Mouse (Mus musculus): ENCODE measurements at regions not wholly inside any gene's neighbourhood (a gene's known extent, or its start where the extent isn't known, plus 50 kb on each side); places are given as distances from the start of the nearest gene placed in this dataset.
A peak's percentile ranks its signal among the peaks of the same experiment; 100 is the strongest.

DNA sequence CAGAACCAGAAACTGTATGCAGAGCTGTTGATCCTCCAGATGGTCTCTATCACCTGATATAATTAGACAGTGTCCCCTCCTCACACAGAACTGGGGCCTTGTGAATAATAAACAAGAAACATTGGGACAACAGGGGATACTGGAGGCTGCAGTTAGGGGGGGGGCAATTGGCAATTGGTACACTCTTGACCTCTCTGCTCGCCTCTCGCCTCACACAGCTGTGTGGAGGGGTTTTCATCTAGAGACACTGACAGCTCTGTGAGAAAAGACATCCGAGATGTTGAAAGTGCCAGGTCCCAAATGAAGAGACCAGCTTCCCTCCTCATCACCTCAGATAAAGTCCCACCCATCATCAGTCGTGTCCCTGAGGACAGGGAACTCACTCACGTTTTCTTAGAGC is 277.7 kb upstream of the Xylt1 start:
- no peak for DNase-seq (ENCODE audit: low read depth, low spot score)

DNA sequence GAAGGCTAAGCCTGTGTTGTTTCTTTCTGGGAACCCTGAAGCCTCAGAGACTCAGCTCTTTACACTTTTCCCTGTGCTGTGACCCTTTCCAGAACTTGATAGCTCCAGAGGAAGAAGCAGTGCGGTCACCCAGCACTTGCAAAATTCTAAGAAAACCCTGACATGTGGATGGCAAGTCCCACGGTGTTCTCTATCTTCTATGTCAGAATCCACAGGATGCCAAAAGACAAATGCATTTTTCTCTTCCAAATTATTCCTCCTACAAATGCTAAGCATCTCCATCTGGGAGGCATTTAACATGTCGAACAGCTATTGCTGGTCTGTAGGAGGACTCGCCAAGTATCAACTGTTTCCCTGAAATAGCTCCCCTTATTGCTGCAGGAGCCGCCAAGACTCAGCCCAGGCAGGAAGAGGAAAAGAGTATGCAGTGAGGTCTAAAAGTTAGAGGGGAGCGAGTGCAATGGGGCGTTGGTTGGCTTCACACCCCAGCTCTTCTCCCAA is 274.0 kb upstream of the Xylt1 start:
- no peak for DNase-seq (ENCODE audit: low read depth, low spot score)

DNA sequence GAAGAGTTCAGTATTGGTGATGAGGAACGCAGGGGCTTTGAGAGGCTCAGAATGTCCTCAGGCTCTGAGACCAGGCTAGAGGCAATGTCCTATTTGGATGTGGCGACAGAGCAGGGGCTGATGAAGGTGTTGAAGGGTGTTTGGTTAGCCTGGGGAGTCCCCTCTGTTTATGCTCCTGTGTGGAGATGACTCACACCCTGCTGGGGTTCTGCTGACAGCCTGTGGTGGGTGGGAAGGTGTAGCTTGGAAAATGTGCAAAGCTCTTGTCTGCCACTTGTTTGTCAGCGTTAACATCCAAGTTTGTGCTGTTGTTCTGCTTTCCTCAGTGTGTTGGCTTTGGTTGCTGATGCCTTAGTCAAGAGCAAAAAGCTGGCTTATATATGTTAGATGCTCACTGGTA is 272.4 kb upstream of the Xylt1 start:
- no peak for DNase-seq (ENCODE audit: low read depth, low spot score)

DNA sequence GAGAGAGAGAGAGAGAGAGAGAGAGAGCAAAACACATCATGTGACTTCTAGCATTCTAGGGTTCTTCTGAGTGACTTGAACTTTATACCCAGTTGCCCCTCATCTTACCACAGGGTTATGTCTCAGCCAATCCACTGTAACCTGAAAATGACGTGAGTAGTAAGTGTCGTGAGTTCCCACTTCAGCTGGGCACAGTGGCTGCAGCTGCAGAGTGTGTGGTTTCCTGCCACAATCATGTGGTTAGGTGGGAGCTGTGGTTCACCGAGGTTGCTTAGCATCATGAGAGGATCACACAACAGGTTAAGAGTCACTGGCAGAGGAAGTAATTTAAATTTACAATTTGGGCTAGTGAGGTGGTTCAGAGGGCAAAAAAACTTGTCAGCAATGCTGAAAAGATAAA is 253.1 kb upstream of the Xylt1 start:
- peak; percentile 67 for DNase-seq (ENCODE audit: low read depth, low spot score)

DNA sequence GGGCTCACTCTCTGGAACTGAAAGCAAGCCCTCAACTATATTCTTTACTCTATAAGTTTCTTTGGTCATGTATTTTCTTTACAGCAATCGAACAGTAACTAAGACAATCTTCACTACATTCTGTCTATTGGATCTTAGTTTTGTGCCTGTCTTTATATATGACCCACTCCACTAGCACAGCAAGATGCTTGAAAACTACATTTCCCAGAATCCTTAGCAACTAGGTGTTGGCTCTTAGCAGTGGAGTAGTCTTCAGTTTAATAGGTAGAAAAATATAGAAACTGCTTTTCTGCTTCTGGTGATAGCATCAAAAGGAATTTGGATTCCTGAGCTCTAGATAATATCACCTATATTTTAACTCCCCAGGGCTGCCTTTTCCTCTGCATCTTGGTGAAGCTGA is 245.9 kb upstream of the Xylt1 start:
- no peak for DNase-seq (ENCODE audit: low read depth, low spot score)

DNA sequence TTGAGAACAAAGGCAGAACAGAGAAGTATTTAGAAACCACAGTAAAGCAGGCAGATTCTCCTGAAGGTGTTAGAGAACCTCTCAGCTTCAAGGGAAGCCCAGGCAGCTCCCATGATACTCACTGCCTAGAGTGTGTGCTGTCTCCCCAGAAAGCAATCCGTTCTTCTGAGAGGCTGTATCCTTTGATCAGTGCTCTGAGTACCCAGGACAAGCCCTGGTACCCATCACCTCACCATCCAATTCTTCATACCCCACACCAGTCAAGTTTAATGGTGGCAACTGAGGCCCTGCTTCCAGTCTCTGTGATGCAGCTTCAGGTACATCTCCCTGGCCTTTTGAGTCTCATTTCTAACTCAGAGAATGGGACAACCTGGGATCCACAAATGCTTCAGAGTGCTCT is 242.1 kb upstream of the Xylt1 start:
- DNase-seq (ENCODE audit: low read depth, low spot score) = no peak

DNA sequence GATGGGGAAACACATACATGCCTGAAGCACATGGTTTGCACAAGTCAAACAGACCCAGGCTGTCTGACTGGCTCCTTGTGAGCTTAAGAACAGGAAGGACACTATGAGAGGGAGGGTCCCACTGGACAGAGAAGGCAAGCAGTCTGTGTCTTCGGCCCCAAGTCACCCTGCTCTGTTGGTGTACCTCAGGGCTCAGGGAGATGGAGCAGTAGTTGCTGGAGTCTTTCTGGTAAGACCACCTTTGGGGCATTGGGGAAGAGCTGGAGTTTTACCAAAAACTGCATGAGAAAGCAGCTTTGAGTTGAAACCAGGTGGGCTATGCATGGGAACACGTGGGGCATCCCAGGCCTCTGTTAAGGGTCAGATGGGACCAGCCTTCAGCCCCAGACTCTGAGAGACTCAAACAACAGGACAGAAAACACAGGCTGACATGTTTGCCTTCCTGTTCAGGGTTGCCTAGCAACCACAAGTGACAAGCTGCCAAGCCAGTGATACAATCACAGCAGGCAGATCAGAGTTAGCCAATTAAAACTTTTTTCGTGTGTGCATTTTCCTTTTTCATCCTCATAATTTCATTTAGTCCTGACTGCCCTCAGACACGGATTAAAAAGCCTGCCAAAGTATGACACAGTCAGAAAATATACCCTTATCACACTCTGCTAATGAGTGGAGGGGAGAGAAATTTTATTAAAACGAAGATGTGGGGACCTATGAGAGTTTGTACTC is 241.4 kb upstream of the Xylt1 start:
- DNase-seq (ENCODE audit: low read depth, low spot score) = peak; percentile 31

DNA sequence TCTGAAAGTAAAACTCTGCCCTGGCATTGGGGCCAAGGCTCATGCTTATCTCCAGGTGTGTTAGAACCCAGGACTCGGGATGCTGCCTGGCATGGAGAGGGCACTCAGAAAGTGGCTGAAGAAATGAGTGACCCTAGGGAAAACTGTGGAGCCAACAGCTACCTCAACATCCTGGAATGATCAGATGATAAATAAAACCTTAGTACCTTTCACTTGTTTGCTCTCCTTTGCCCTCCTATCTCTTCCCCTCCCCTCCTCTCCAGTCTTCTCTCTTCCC is 240.9 kb upstream of the Xylt1 start:
- no peak for DNase-seq (ENCODE audit: low read depth, low spot score)

DNA sequence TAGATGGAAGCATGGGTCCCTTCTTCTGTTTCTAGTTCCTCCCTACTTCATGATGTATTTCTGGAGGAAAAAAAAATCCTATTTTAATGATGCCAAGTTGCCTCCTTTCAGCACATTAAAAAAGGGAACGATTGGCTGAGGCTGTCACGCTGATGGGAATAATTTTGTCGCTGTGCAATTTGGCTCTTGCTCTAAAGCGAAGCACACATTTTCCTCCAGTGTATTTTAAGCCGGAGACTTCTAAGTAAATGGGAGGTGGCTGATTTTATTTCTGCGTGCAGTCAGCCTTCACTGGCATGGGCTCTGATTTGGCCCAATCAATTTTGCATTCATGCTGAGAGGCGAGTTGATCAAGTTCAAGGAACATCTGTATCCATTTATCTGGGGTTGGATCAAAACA is 234.0 kb upstream of the Xylt1 start:
- no peak for DNase-seq (ENCODE audit: low read depth, low spot score)

DNA sequence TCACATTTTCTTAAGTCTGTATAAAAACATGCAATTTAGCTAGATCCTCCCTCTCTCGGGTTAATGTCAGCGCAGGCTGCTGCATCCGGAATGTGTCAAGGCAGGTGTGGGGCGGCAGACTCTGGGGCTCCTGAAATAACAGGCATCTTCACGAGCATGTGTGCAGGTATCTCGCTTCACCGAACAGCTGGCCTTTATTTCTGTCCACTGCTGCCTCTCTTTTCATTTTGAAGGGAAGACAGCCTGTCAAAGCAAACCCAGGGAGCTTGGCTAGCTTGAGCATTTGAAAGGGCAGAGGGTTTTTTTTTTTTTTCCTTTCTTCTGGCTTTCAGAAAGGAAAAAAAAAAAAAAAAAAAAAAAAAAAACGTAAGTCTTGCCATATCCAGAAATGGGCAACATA is 230.4 kb upstream of the Xylt1 start:
- DNase-seq (ENCODE audit: low read depth, low spot score) = no peak

DNA sequence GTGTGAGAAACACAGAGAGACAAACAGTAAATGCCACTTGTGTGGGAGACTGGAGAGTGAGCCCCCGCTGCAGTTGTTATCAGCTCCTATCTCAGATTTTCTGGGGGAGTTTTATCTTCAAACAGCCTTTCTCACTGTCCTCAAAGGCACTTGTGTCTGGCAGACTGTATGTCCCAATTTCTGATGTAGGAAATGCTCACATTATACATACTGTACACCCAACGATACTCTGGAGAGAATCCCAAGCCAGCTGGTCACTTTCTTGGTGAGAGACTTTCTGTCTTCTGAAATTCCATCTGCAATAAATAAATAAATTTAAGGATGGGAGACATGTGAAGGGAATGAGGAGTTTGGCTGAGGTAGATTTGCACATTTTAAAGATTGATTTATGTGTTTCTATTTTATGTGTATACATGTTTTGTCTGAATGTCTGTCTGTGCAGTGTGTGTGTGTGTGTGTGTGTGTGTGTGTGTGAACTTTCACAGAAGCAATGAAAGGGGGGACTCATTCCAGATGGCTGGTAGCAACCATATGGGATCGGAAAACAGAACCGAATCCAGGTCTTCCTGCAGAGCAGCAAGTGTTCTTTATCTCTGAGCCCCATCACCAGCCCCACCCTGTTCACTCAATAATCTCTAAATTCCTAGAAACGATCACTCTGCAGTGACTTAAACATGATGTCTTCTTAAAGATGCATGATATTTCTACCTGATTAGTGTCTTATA is 226.8 kb upstream of the Xylt1 start:
- DNase-seq (ENCODE audit: low read depth, low spot score) = no peak

DNA sequence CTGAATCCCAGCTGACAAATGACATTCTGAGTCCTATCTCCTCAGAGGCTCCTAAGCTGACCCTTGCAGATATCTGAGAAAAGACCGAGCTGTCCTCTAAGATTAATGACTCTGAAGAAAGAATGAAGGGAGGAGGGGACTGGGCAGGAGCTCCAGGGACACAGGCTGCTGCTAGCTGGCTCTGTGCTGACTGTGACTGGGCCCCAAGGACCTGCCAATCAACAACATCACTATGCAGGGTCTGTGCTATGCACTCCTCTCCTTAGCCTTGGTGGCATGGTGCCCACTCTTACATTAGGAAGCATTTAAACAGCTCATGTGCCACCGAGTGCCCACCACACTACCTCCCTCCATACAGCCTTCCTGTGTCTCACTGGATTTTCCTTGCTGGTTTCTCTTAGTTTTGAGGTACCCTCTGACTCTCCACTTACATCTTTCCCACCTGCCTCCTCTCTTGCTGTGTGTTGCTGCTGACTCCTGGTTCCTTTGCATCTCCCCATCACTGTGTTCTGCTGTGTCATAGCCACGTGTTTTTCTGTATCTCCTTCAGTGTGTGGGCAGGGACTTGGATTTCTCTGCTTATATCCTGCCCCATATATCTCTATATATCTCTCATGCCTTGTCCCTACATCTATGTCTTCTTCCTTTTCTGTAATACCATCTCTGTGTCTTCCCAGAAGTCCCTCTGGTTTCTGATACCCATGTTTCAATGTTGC is 219.4 kb upstream of the Xylt1 start:
- DNase-seq (ENCODE audit: low read depth, low spot score) = no peak

DNA sequence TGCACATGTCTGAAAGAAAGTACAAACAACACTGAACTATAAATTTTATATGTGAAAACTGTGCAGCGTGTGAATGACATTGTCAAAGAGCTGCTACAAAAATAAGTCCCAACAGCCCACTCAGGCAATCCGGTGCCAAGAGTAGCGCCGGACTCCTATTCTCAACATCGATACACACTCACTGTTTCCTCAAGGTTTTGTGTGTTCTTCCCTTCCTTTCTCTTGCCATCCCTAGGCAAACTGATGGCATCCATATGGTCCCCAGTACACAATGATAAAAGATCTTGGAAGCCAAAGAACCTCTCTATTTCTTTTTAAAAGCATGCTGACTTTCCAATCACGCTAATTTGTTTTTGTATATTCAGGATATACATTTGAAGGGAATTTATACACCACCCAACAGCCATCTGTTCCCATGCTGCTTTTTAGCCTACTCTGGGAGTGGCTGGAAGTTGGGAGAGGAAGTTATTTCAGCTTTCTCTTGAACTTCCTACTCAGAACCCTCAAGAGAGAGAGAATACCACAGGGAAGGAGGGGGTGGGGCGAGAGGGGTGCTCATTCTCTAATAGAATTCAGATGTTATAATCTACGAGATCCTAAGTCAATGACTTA is 205.9 kb upstream of the Xylt1 start:
- DNase-seq (ENCODE audit: low read depth, low spot score) = no peak

DNA sequence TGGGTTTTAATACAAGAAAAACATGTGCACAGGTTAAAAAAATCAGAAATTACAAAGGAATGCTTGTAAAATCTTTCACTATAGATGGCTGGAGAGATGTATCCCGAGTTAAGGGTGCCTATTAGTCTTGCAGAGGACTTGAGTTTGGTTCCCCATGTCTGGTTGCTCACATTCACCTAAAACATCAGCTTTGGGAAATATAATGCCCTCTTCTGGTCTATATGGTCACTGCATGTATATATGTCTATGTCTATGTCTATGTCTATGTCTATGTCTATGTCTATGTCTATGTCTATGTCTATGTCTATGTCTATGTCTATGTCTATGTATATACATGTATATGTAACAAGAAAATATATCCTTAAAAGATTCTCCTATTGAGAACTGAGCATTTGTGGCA is 196.8 kb upstream of the Xylt1 start:
- no peak for DNase-seq (ENCODE audit: low read depth, low spot score)

DNA sequence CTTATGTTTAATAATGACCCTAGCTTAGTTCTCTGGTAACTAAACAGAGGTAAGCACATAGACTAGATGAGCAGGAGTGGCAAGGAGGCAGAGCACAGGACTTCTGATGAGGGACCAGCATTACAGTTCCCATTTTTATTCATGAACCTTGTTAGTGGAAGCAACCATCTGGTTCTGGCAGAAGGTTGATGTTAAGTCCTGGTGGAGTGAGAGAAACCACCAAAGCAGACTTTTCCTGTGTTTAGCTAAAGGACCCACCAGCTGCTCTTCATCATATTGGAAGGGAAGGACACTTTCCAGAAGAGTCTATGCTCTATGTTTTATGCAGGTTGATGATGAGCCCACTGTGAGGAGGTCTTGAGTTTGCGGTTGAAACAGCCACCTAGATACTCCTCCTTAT is 194.9 kb upstream of the Xylt1 start:
- DNase-seq (ENCODE audit: low read depth, low spot score) = no peak

DNA sequence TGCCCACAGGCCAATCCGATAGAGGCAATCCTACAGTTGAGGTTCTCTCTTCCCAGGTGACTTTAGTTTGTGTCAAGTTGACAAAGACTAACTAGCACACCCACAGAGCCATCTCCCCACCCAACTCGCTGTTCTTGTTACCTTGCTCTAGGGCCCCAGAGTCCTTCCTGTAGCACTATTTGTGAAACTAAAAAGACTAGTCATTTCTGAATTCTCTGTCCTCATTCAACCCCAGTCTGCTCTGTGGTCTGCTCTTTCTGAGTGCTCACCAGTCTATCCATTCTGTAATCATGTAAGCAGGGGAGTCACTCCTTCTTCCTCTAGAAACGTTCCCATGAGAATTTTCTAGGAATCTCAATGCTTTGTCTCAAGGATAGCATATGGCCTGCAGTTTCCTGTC is 184.2 kb upstream of the Xylt1 start:
- DNase-seq (ENCODE audit: low read depth, low spot score) = no peak

DNA sequence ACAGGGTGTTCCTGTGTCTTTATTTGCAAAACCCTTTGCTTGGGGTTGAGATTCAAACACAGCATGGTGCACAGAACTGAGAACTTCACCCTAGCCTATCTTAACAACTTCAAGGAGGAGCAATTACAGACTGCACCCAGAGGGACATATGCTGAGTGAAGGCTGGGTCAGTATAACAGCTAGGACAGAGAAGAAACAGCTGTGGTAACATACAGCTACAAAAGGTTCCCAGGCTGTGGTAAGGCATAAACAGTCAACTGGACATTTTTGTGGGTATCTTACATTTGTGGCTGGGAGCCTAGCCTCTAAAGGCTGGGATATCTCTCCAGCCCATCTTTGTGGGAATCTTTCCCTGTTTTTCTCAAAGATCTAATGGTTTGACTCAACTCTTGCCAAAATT is 154.5 kb upstream of the Xylt1 start:
- no peak for DNase-seq (ENCODE audit: low read depth, low spot score)

DNA sequence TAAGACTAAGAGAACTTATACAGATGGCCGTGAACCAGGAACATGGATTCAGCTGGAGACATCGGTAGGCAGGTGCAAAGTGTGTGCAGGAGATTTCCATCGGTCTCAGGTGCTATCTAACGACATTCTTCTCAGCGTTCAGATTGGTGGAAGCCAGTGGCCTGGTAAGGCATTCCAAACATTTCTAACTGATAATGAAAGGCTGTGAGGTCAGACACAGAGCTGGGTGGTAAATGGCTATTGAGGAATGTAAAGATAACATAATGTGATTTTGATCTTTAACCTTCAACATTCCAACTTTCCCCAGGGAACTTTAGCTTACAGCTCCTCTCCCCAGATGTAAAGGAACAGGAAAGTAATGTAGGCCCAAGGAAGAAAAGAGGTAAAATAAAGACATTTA is 151.2 kb upstream of the Xylt1 start:
- no peak for DNase-seq (ENCODE audit: low read depth, low spot score)

DNA sequence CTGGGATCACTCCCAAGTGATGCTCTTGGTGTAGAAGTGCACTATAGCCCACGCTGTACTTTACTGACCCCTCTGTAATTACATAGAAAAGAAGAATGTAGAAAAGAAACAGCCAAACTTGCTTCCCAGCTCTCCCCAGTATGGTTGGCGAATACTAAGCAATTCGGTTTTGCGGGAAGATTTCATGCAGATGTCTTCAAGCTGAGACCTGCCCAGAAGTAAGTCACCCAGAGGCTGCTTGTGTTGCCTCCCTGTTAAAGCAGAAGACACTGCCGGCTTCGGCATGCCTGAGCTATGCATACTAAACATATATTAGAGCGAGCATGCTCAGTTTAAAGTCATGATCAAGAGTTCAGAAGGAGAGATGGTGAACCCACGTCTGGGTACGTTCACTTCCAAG is 124.0 kb upstream of the Xylt1 start:
- no peak for DNase-seq (ENCODE audit: low read depth, low spot score)

DNA sequence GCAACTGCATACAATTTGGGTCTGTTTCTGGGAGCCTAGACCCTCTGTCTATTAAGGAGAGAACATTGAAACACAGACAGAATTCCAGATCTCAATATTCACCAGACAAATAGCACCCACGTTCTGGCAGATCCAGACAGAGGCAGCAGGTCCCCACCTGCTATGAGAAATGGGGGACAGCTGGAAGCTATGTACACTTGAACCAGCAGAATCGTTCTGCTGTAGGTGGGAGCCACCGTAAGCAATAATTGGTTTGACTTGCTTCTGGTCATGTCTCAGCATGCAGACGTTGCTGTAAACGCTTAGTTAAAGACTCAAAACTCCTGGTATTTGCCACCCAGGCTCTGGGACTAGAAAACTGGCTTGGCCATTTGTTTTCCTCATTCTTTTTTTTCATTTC is 122.2 kb upstream of the Xylt1 start:
- DNase-seq (ENCODE audit: low read depth, low spot score) = no peak

DNA sequence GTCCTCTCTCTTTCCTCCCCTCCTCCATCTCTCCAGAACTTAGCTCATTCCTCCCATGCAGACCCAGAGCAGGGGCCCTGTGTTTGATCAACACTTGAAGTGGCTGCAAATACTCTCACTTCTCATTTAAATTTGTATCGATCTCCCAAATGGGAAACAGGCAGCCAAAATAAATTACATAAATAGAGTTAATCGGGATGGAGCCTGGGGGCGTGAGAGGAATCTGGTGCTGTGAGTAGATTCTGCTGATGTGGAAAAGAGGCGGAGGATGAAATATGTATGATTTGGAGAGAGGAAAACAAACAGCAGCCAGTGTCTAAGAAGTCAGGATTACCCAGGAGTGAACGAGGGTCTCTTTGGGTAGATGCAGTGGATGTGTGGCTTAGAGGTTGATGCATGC is 121.6 kb upstream of the Xylt1 start:
- DNase-seq (ENCODE audit: low read depth, low spot score) = no peak

DNA sequence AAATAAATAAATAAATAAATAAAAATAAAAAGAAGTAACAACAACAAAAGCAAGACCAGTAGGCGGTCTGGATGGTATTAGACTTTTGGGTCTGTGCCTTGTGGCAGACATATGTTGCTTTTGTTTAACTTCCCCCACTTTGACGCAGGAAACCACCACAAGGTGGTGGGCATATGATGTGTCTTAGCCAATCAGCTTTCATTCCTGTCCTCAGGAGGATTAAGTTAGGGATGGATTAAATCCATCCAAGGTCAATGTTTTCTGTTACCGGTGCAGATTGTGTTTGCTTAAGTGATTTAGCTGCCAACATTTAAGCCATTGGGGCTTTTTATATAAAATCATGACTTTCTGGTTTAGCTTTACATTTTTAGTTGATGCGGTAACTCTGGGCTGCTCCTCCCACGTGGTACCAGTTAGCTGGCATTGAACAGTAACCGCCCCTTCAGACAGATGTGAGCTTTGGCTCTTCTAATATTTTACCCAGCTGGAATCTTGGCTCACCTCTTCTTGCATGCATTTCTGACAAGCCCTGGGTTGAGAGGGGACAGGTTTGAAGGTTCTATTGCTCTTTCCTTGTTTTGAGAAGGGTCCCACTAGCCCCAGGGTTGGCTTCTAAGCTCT is 121.0 kb upstream of the Xylt1 start:
- no peak for DNase-seq (ENCODE audit: low read depth, low spot score)

Data from CD4-positive helper T cell, adult 2 months (primary cell).